ENCODE assay signal across 20 mouse cellular contexts in the genomic region with DNA sequence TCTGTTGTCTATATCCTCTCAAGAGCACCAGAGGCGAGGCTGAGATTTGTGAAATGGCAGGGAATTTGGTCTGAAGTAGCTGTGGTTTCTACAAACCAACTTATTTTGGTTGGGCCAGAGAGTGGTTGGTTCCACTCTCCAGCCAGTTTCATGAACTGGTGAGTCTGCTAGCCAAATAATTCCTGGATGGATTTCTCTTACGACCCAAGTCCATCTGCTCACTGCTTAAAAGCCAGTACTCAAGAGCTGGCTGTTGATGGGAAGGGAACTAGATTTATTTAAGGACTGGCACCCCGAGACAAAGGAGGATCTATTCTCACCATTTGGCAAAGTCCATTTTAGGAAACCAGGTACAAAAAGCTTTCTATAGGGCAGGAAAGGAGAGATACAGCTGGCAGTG. TPM values are rescaled to one million over a fixed set of nuclear protein-coding genes. Genes with fewer than 3 reads are reported as not detected.
"Had no signal": no experiment of that assay in that cellular context is flagged by ENCODE, and none has a peak within 500 bp of the region (broad histone marks: within the 10 kb centered on the region; RNA-seq: fewer than 3 reads in every experiment).

No protein-coding gene starts in this region.

- H3K36me3 ChIP-seq: limb, embryonic 13.5 days; liver, embryonic 15.5 days; midbrain, embryonic 10.5 days; neural tube, embryonic 15.5 days had no signal

- H3K9me3 ChIP-seq: limb, embryonic 13.5 days; liver, embryonic 15.5 days; midbrain, embryonic 10.5 days; neural tube, embryonic 15.5 days had no signal

- H3K9ac ChIP-seq: limb, embryonic 13.5 days; liver, embryonic 15.5 days; lung, embryonic 14.5 days; neural tube, embryonic 15.5 days had no signal

- H3K4me2 ChIP-seq: limb, embryonic 13.5 days; liver, embryonic 15.5 days; lung, embryonic 14.5 days; neural tube, embryonic 15.5 days had no signal

- H3K4me3 ChIP-seq: layer of hippocampus, adult 2 months; limb, embryonic 13.5 days; liver, embryonic 15.5 days; midbrain, embryonic 10.5 days; myocyte; neural tube, embryonic 15.5 days had no signal

- H3K27ac ChIP-seq: layer of hippocampus, adult 2 months; limb, embryonic 13.5 days; liver, embryonic 15.5 days; midbrain, embryonic 10.5 days; neural tube, embryonic 15.5 days; stomach, postnatal 0 days had no signal

- H3K27me3 ChIP-seq: limb, embryonic 13.5 days; liver, embryonic 15.5 days; neural tube, embryonic 15.5 days had no signal

- DNase-seq: kidney, adult 8-10 months; kidney, postnatal 10 days; kidney, postnatal 4 days; left cerebral cortex, postnatal 4 days; lung, embryonic 14.5 days; lung, postnatal 10 days; lung, postnatal 4 days; midbrain, embryonic 14.5 days; right cerebral cortex, adult 18-20 months; right cerebral cortex, postnatal 25 days had no signal

- H3K4me1 ChIP-seq: liver, embryonic 15.5 days had no signal

RNA-seq across cellular contexts. Expression of a gene that starts 57.1 kb away (rescaled TPM):
- polyA plus RNA-seq: limb, embryonic 13.5 days; liver, adult 2 months; liver, embryonic 15.5 days; lung, embryonic 14.5 days; midbrain, embryonic 10.5 days; midbrain, embryonic 14.5 days; myocyte; neural tube, embryonic 11.5 days; neural tube, embryonic 15.5 days; small intestine, adult 2 months; stomach, postnatal 0 days had no signal
